Mouse (Mus musculus) hindbrain, embryonic 14.5 days (tissue): ENCODE data around the gene Ankrd13d. TPM values are rescaled to one million over a fixed set of nuclear protein-coding genes. Genes with fewer than 3 reads are reported as not detected.

ENCODE experiments used
- ATAC-seq: fragments of 200-750 bp; cut with Nextera tagmentation; 2 replicates; pipeline ENCODE4 v1.8.0; 2017; ENCODE audit warnings: moderate number of reproducible peaks, mild to moderate bottlenecking, moderate TSS enrichment, moderate library complexity; ENCODE audit not compliant: low FRiP score
- DNase-seq: peaks from one replicate; pipeline ENCODE4 v3.0.0-alpha.2; 2015; ENCODE audit warnings: low spot score
- H3K27ac ChIP-seq: fragments of 300-500 bp; sonication (generic); 2 replicates; pipeline ENCODE4 v1.5.1; 2014; ENCODE audit warnings: mild to moderate bottlenecking, moderate library complexity
- H3K27me3 ChIP-seq: fragments of 300-500 bp; sonication (generic); 2 replicates; pipeline ENCODE4 v1.6.1; 2014; ENCODE audit warnings: mild to moderate bottlenecking, low read length, mixed read lengths; ENCODE audit not compliant: control insufficient read depth, insufficient read depth
- H3K36me3 ChIP-seq: fragments of 300-500 bp; sonication (generic); replicated peaks from 2 replicates; pipeline ENCODE4 v1.6.1; 2014; ENCODE audit not compliant: control insufficient read depth, insufficient read depth
- H3K4me1 ChIP-seq: fragments of 300-500 bp; sonication (generic); replicated peaks from 2 replicates; pipeline ENCODE4 v1.6.1; 2014; ENCODE audit warnings: antibody characterized with exemption, low read length, mixed read lengths; ENCODE audit not compliant: control insufficient read depth, insufficient read depth
- H3K4me2 ChIP-seq: fragments of 300-500 bp; sonication (generic); replicated peaks from 2 replicates; pipeline ENCODE4 v1.6.1; 2014; ENCODE audit warnings: mild to moderate bottlenecking, moderate library complexity
- H3K4me3 ChIP-seq: fragments of 300-500 bp; sonication (generic); replicated peaks from 2 replicates; pipeline ENCODE4 v1.5.1; 2014; ENCODE audit warnings: mild to moderate bottlenecking, low read length
- H3K9ac ChIP-seq: fragments of 300-500 bp; sonication (generic); 2 replicates; pipeline ENCODE4 v1.6.1; 2014
- H3K9me3 ChIP-seq: fragments of 300-500 bp; sonication (generic); 2 replicates; pipeline ENCODE4 v1.6.1; 2016; ENCODE audit warnings: low read length; ENCODE audit not compliant: control insufficient read depth
- WGBS: fragments of 180-500 bp; shearing (Covaris S2); extraction: QIAGEN DNeasy Blood & Tissue Kit; methylation state at CpG from one replicate; pipeline ENCODE4 v1.1.7; 2014; 5-methylcytosine and 5-hydroxymethylcytosine counted together
- microRNA-seq: library from miRNA; unstranded; fragments of <30 nt; microRNA quantifications from one replicate; pipeline ENCODE4, GENCODE M21; 2016
- polyA plus RNA-seq: library from polyadenylated mRNA; unstranded; fragments of >200 nt; fragmentation: Nextera tagmentation; extraction: Ambion mirVana; gene quantifications from 2 replicates; pipeline ENCODE4 v1.2.1, GENCODE M21; 2014

The Ankrd13d gene
- polyA plus RNA-seq, 1 experiment from 2014 or later: 50.7 TPM

DNA sequence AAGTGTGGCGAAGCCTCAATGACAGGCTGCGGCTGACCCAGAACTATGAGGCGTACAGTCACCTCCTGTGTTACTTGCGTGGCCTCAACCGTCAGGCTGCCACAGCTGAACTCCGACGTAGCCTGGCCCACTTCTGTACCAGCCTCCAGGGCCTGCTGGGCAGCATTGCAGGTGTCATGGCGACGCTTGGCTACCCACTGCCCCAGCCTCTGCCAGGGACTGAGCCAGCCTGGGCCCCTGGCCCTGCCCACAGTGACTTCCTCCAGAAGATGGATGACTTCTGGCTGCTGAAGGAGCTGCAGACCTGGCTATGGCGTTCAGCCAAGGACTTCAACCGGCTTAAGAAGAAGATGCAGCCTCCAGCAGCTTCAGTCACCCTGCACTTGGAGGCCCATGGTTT, 60.8 kb downstream of the Ankrd13d start:
- ATAC-seq: no peak
- H3K4me1 ChIP-seq: peaks cover 12% of the 10 kb centered on the region; the same call in 1 of the 2 replicates
- H3K4me2 ChIP-seq: no peak overlapping the region
- DNase-seq: no peak
- H3K27me3 ChIP-seq: peaks cover 5% of the 10 kb centered on the region
- H3K9me3 ChIP-seq: no peaks in the 10 kb centered on the region
- H3K4me3 ChIP-seq: no peak overlapping the region
- no peaks in the 10 kb centered on the region for H3K36me3 ChIP-seq
- WGBS: 78% methylated on average over 11 of the region's 11 CpGs
- no peak overlapping the region for H3K27ac ChIP-seq
- no peak overlapping the region for H3K9ac ChIP-seq

DNA sequence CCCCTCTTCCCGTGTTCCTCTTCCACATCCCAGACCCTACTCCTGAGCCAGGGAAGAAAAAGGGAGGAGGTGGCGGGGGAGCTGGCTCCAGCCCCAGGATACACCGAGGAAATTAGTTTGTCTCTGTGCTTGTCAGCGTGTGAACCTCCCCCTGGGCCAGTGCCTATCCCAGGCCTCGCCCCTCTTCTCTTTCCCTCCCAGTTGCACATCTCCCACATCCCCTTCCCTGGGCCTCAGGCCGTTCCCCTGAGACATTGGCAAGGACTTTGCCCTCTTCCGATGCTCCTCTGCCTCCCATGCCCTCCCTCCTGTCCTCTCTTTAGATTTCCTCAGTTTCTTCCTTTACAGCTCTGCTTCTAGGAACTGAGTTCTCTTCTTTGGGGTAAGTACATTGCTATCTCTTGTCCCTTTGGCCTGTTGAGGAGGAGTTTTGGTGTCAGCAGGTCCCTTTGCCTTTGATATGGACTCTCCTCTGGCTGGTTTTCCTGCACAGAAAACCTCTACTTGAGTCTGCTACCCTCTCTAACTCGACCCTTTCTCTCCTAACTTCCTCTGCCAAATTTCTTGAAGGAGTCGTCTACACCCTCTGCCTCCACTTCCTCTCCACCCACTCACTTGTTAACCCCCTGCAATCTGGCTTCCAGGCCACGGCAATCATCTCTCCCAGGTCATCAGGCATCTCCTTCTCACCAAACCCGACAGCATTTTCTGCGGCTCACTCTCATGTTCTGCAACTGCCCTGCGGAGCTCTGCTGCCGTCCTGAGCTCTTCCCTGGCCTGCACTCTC, 61.8 kb downstream of the Ankrd13d start:
- H3K9me3 ChIP-seq: no peaks in the 10 kb centered on the region
- no peak for ATAC-seq
- H3K4me1 ChIP-seq: peaks cover 12% of the 10 kb centered on the region; the same call in 1 of the 2 replicates
- H3K4me2 ChIP-seq: no peak overlapping the region
- no peak for DNase-seq
- 37% methylated on average over 14 of the region's 14 CpGs for WGBS
- H3K36me3 ChIP-seq: no peaks in the 10 kb centered on the region
- peaks cover 14% of the 10 kb centered on the region for H3K27me3 ChIP-seq
- no peak overlapping the region for H3K27ac ChIP-seq
- H3K4me3 ChIP-seq: no peak overlapping the region
- H3K9ac ChIP-seq: no peak overlapping the region

DNA sequence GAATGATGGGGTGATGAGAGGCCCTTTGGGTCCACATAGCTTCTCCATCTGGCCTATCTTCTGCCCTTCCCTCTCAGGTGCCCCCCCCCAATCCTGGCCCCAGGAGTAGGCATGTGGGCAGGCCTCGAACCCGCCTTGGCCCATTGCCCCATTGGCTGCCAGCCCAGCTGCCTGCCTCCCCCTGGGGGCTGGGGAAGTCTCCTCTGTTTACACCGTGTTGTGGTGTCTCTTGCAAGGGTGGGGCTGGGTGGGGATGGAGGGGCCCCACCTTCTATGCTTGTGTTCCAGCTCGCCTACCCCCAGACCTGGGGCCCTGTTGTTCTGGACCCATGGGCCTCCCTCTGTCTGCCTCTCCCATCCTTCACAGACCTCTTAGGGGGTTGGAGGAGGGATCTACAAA, 62.5 kb downstream of the Ankrd13d start:
- no peak for DNase-seq
- ATAC-seq: 0 out of 2 replicates have a peak, but pooled peaks have one; percentile 4
- 50% methylated on average over 4 of the region's 4 CpGs for WGBS
- Histone ChIP-seq H3K36me3 (no peaks in the 10 kb centered on the region), H3K4me3 (no peak overlapping the region), H3K27ac (no peak overlapping the region), H3K9me3 (no peaks in the 10 kb centered on the region), H3K9ac (no peak overlapping the region), H3K4me1 (peaks cover 12% of the 10 kb centered on the region), H3K27me3 (peaks cover 21% of the 10 kb centered on the region), H3K4me2 (no peak overlapping the region)

Small RNAs within 50 kb of the gene (microRNA-seq; reads per million reads assigned to microRNA genes)
- gene Mir6985: 2.4 reads per million, percentile 8 among the genes with 10 or more reads in this experiment

Other genes starting within 250 kb of the Ankrd13d start
- gene Gstp1, start 245.2 kb downstream of the Ankrd13d start, polyA plus RNA-seq: 477 and 497 TPM in 2 replicates
- 1.7 TPM in 1 of 2 replicates, not detected in the other for gene Gstp2, start 237.1 kb downstream of the Ankrd13d start, polyA plus RNA-seq
- not detected in 2 replicates for gene Gstp3, start 223.6 kb downstream of the Ankrd13d start, polyA plus RNA-seq
- not detected in 2 replicates for gene Cabp2, start 201.6 kb downstream of the Ankrd13d start, polyA plus RNA-seq
- gene Cdk2ap2, start 186.0 kb downstream of the Ankrd13d start, polyA plus RNA-seq: 79.2 and 82.1 TPM in 2 replicates
- gene Pitpnm1, start 183.1 kb downstream of the Ankrd13d start, polyA plus RNA-seq: 70.0 and 74.7 TPM in 2 replicates
- 93.8 and 99.7 TPM in 2 replicates for gene Aip, start 157.3 kb downstream of the Ankrd13d start, polyA plus RNA-seq
- gene Gpr152, start 143.3 kb downstream of the Ankrd13d start, polyA plus RNA-seq: not detected in 2 replicates
- 0.11 and 0.26 TPM in 2 replicates for gene Cabp4, start 139.1 kb downstream of the Ankrd13d start, polyA plus RNA-seq
- 102 TPM in 2 replicates for gene Coro1b, start 134.5 kb downstream of the Ankrd13d start, polyA plus RNA-seq
- 0.44 and 0.68 TPM in 2 replicates for gene Ptprcap, start 129.5 kb downstream of the Ankrd13d start, polyA plus RNA-seq
- 35.8 and 39.7 TPM in 2 replicates for gene Rps6kb2, start 119.8 kb downstream of the Ankrd13d start, polyA plus RNA-seq
- gene Carns1, start 107.7 kb downstream of the Ankrd13d start, polyA plus RNA-seq: 5.3 and 6.0 TPM in 2 replicates
- 0.43 and 0.68 TPM in 2 replicates for gene Tbc1d10c, start 91.9 kb downstream of the Ankrd13d start, polyA plus RNA-seq
- gene Ppp1ca, start 91.1 kb downstream of the Ankrd13d start, polyA plus RNA-seq: 581 and 604 TPM in 2 replicates
- gene Rad9a, start 81.5 kb downstream of the Ankrd13d start, polyA plus RNA-seq: 19.4 and 22.5 TPM in 2 replicates
- 0.51 and 0.53 TPM in 2 replicates for gene Clcf1, start 68.9 kb downstream of the Ankrd13d start, polyA plus RNA-seq
- gene AC109138.7, start 68.8 kb downstream of the Ankrd13d start, polyA plus RNA-seq: not detected in 2 replicates
- 18.8 and 20.4 TPM in 2 replicates for gene Pold4, start 51.2 kb downstream of the Ankrd13d start, polyA plus RNA-seq
- 12.9 and 13.4 TPM in 2 replicates for gene Ssh3, start 14.0 kb downstream of the Ankrd13d start, polyA plus RNA-seq
- gene Grk2, start 23.1 kb upstream of the Ankrd13d start, polyA plus RNA-seq: 29.2 and 30.4 TPM in 2 replicates
- 37.3 and 40.7 TPM in 2 replicates for gene Kdm2a, start 115.1 kb upstream of the Ankrd13d start, polyA plus RNA-seq
- 5.8 and 7.2 TPM in 2 replicates for gene Rhod, start 156.3 kb upstream of the Ankrd13d start, polyA plus RNA-seq
- 4.1 and 5.9 TPM in 2 replicates for gene Syt12, start 194.3 kb upstream of the Ankrd13d start, polyA plus RNA-seq
- not detected in 2 replicates for gene 2010003K11Rik, start 215.4 kb upstream of the Ankrd13d start, polyA plus RNA-seq
- gene Pcx, start 227.3 kb upstream of the Ankrd13d start, polyA plus RNA-seq: 27.5 and 31.3 TPM in 2 replicates